Mouse (Mus musculus) embryo, embryonic 11.5 days (tissue): Measurements from ENCODE around the gene Gm20388.
"Not testable (repeated sequence)": the region's sequence is repeated elsewhere in the genome, so short reads cannot be mapped to it uniquely, and the experiment has no call there.

ENCODE experiments used
- DNase-seq: peaks from one replicate; pipeline ENCODE4 v3.0.0-alpha.2; 2012; ENCODE audit warnings: low read depth, low spot score

The Gm20388 gene

GRCm38 (mm10) chr8:123274447-123274846 lies 3363.8 kb downstream of the Gm20388 start:
- DNase-seq: no peak

- DNase-seq: no peak
These were observed 3364.5 kb downstream of the Gm20388 start for GRCm38 (mm10) chr8:123275096-123275495.

- no peak for DNase-seq
These were observed 3367.8 kb downstream of the Gm20388 start for GRCm38 (mm10) chr8:123278445-123278844.

DNA sequence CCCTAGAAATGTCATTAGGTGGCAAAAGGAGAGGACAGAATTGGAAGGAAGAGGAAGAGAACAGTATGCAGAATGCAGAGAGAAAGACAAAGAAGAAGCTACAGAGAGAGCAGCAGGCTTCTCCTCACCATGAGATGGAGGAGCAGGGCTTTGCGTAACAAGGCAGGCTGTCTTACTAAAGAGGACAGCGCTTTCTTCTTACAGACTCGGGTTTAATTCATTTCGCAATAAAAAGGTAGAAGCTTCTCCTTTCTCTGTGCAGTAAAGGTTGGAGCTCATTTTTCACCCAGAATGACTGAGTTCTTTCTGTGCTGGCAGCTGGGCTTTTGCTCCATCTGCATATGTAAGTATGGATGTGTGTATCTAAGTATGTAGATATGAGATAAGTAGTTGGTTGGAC lies 3369.2 kb downstream of the Gm20388 start:
- no peak for DNase-seq

DNA sequence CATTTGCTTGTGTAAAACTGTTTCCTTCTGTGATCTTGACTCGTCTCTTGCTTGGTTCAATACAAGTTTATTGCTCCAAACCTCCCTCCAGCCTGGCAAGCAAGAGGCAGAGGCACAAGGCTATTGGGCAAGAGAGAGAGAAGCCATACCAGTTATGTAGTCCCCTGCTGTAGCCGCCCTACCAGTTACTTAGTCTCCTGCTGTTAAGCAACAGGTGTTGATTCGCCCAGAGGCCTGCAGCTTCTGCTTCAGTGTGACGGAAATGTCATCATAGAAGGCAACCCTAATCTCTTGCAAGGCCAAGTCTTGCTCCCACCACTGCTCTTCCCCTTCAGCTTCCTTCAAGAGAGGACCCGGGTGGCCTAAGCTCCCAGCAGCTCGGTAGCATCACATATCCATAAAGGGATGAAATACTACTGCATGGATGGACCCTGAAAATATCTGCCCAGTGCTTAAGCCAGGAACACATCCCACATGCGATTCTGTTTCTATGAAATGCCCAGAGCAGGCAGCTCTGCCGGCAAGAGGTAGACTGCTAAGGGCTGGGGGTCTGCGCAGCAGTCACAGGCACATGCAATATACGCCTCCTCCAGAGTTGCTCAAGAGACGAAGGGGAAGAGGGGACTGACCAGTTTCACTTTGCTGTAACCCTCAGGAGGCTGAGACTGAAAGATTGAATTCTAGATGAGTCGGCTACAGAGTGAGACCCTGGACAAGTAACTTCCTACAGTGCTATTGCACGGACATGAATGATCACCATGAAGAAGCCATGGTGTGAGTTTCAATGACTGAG lies 3369.9 kb downstream of the Gm20388 start:
- no peak for DNase-seq

DNA sequence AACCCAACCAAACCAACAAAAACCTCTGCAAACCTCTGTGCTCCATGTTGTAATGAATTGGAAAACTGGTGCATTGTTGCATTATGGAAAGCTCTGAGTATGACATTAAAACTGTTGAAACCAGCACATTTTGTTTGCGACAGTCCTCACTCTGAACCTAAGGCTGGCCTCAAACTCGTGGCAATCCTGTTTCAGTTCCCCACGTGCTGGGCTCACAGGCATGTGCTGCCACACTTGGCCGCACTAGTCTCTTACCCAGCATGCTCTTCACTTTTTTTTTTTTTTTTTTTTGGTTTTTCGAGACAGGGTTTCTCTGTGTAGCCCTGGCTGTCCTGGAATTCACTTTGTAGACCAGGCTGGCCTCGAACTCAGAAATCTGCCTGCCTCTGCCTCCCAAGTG lies 3372.4 kb downstream of the Gm20388 start:
- DNase-seq: not testable (repeated sequence)

- DNase-seq: no peak
These were observed 3373.3 kb downstream of the Gm20388 start for GRCm38 (mm10) chr8:123283991-123284390.

- no peak for DNase-seq
These were observed 3373.9 kb downstream of the Gm20388 start for GRCm38 (mm10) chr8:123284493-123284892.

DNA sequence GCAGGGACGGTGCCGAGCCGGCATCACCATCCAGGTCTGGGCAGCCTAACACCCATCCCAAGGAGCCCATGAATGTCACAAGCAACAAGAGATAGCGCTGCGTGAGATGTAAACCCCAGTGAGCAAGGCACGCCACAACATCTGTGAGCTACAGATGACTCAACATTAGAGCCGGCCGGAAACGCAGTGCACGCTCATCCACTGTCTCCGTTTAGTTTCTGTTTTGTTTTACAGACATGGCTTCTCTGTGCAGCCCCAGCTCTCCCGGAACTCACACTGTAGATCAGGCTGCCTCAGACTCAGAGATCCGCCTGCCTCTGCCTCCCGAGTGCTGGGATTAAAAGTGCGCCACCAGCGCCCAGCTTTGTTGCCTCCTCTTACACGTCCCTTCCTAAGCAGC lies 3376.7 kb downstream of the Gm20388 start:
- DNase-seq: no peak

- no peak for DNase-seq
These were observed 3379.5 kb downstream of the Gm20388 start for GRCm38 (mm10) chr8:123290166-123290565.

DNA sequence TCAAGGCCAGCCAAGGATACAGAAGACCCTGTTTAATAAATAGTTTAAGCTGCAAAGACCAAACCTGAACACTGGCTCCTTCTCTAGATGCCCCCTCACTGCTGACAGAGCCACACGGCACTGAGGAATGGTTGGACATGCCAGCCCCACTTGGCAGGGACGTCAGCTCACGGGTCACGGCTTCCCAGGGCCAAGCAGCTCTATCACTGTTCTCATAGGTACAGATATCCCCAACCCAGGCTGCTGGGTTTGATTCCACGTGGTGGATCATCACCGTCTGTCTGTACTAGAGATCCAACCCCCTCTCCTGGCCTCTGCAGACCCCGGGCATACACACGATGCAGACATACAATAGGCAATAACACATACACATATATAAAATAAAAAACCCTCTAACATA lies 3380.0 kb downstream of the Gm20388 start:
- DNase-seq: no peak

- DNase-seq: no peak
These were observed 3381.1 kb downstream of the Gm20388 start for GRCm38 (mm10) chr8:123291716-123292115.

DNA sequence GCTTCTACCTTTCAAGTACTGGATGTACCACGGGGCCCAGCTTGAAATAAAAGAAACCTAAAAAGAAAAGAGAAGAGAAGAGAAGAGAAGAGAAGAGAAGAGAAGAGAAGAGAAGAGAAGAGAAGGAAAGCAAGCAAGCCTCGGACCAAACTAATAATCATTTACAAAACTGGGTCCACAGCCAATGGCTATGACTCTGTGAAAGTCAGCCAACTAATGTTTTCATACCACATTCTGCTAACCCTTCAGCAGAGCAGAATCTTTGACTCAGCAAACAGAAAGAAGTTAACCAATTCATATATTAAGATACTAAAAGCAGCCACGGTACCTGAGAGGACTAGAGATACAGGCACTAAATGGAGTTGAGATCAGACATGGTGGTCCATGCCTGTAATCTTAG lies 3381.6 kb downstream of the Gm20388 start:
- DNase-seq: no peak

DNA sequence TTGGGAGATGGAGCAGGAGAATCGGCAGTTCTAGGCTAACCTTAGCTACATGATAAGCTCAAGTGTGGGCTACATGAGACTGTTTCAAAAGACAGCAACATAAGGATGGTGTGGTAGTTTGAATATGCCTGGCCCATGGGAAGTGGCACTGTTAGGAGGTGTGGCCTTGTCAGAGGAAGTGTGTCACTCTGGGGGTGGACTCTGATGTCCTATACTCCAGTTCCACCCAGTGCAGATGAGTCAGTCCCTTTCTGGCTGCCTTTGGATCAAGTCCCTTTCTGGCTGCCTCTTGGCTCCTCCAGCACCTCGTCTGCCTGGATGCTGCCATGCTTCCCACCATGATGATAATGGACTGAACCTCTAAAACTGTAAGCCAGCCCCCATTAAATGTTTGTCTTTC lies 3382.1 kb downstream of the Gm20388 start:
- no peak for DNase-seq

- no peak for DNase-seq
These were observed 3387.7 kb downstream of the Gm20388 start for GRCm38 (mm10) chr8:123298301-123298700.

DNA sequence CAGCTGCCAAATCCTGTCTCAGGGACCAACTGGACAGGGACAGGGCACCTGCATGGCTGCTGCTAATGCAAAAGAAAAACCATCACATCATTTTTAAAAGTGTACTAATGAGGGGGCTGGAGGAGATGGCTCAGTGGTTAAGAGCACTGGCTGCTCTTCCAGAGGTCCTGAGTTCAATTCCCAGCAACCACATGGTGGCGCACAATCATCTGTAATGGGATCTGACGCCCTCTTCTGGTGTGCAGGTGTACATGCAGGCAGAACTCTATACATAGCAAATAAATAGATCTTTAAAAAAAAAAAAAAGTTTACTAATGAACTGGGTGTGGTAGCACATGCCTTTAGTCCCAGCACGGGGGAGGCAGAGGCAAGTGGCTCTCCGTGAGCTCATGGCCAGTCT lies 3398.1 kb downstream of the Gm20388 start:
- no peak for DNase-seq

DNA sequence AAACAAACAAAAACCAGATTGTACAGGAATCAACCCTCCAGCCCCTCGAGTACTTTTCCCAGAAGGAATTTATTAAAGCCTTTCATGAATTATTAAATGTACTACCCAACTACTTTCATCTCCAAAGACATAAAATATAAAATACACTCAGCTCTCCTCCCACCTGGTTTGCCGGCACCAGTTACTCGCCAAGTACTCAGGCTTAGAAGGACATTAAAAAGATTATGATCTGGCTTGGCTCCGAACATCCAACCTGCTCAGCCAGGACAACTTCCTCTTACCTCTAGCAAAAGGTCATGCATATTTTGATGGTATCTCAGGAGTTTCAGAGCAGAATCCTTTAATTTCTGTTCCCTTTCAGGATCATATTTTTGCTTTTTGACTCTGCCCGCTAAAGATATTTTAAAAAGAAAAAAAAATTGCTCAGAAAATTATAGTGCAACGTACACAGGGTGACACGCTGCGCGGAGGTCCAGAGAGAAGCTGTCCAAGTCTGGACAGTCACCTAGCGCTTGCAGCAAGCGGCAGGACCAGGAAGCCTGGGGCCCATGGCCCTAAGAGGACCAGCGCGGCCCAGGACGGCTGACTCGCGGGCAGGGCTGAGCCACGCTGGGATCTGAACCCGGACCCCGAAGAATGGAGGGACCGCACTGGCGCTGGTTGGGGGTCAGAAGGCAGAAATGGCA lies 3407.3 kb downstream of the Gm20388 start:
- DNase-seq: no peak

DNA sequence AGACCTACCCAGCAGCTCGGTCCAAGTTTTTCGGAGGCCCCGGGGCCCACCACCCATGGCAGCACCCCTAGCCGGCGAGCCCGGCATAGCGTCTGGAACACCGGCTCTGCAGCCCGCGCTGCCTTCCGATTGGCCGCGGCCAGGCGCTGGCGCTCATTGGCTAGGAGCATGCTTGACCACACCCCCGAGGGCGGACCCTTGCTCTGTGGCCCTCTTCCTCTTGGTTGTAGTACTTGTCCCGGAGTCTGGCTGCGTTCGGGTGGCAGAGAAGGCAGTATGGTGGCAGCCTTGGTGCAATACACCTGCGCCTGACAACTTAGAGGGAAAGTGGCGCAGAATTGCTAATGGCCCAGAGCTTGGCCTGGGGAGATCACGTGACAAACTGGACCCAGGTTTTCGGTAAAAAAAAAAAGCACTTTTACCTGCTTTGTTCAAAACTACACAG lies 3407.8 kb downstream of the Gm20388 start, which contains the start of gene Fanca:
Fanca (minus strand) TSS at position 110 of the 445 bp plus-strand sequence.
- peak; percentile 91 for DNase-seq

GRCm38 (mm10) chr8:123319522-123320164 lies 3409.0 kb downstream of the Gm20388 start:
- DNase-seq: no peak

DNA sequence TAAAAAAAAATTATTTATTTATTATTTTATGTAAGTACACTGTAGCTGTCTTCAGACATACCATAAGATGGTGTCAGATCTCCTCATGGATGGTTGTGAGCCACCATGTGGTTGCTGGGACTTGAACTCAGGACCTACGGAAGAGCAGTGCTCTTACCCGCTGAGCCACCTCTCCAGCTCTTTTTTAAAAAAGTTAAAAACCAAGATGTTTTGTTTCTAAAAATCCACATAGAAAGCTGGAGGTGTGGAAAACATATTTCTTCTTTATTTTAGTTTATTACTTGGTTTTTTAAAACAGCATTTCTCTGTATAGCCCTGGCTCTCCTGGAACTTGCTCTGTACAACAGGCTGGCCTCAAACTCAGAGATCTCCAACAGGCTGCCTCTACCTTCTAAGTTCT lies 3417.9 kb downstream of the Gm20388 start:
- DNase-seq: no peak

DNA sequence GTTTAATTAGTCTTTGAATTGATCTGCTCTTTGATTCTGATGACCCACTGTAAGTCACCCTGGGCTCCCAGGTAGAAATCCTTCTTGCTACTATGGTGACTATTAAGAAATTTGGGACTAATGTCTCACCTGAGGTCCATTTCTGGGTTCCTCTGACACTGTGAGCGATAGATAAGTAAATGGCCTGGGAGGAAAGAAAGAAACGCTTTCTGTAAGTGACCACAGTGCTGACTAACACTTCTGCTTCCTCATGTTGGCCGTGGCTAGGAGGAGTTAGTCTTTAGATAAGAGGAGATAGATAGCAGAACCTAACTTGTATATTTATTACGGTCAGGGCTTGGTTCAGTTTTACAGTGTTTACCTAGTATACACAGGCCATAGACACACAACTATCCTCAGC lies 3418.7 kb downstream of the Gm20388 start:
- no peak for DNase-seq

DNA sequence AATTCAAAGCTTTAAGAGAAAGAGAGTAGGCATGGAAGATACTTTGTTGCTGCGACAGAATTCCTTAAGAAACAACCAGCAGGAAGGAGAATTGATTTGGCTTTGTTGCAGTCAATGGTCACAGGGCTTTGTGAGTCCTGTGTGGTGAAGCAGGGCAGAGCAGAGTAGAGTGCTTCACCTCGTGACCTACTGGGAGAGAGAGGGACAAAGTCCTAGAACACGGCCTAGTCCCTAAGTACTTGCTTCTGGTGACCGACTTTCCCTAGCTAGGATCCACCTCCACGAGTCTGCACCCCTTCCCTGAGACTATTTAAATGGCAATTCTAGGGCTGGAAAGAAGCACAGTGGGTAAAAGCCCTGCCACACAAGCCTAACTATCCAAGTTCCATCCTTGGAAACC lies 3419.3 kb downstream of the Gm20388 start:
- DNase-seq: no peak

- no peak for DNase-seq
These were observed 3420.1 kb downstream of the Gm20388 start for GRCm38 (mm10) chr8:123330701-123331100.
